Mouse (Mus musculus): ENCODE measurements around the gene Zfp692. TPM values are rescaled to one million over a fixed set of nuclear protein-coding genes. Genes with fewer than 3 reads are reported as not detected.
A peak's percentile ranks its signal among the peaks of the same experiment; 100 is the strongest.

Zfp692 gene
- polyA plus RNA-seq, 1 experiment from 2014 or later: 32.5 TPM

DNA sequence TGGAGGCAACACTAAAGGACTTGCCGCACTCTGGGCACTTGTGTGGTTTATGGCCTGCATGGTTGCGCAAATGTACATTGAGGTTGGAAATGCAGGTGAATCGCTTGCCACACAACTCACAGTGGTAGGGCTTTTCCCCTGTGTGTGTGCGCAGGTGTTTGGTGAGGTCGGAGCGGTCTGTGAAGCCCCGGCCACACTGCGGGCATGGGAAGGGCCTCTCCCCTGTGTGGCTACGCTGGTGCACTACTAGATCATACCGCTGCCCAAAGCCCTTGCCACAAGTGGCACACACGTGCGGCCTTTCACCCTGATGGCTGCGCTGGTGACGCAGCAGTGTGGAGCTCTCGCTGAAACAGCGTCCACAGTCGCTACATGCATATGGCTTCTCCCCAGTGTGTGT lies 9.5 kb downstream of the Zfp692 start:
- H3K4me3 ChIP-seq: no peak overlapping the region
- WGBS: 85% methylated on average over 17 of the region's 17 CpGs
- H3K9me3 ChIP-seq: no peaks in the 10 kb centered on the region
- peaks cover 2% of the 10 kb centered on the region for H3K4me1 ChIP-seq
- no peaks in the 10 kb centered on the region for H3K27me3 ChIP-seq (replicated peaks)
- peak; percentile 44 for ATAC-seq (replicated peaks)
- H3K36me3 ChIP-seq (replicated peaks): peaks cover 23% of the 10 kb centered on the region
- no peak overlapping the region for H3K4me2 ChIP-seq
- no peak overlapping the region for H3K27ac ChIP-seq
- no peak overlapping the region for H3K9ac ChIP-seq

DNA sequence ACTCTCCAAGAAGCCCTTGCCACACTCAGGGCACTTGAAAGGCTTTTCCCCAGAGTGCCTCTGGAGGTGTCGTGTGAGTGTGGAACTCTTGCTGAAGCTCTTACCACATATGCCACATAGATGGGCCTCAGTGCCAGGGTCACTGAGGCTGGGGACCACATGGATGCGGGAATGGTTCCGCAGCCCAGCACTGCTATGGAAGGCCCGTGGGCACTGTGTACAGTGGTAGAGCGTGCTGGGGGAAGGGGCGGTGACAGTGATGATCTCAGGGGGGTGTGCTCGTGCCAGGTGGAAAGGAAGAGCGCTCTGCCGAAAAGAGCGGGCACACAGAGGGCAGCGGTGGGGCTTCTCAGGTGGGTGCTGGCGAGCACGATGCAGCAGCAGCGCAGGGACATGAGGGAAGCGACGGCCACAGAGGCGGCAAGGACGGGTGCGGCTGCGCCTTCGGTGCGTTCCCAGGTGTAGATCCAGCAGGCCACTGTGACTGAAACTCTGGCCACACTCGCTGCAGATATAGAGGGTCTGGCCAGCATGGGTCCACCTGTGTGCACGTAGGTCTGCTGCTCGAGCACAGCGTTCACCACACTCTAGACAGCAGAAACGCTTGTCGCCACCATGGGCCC lies 10.0 kb downstream of the Zfp692 start:
- H3K27me3 ChIP-seq (replicated peaks): no peaks in the 10 kb centered on the region
- peaks cover 7% of the 10 kb centered on the region for H3K4me1 ChIP-seq
- no peak overlapping the region for H3K27ac ChIP-seq
- no peaks in the 10 kb centered on the region for H3K9me3 ChIP-seq
- 69% methylated on average over 28 of the region's 28 CpGs for WGBS
- H3K4me3 ChIP-seq: no peak overlapping the region
- H3K4me2 ChIP-seq: no peak overlapping the region
- peak; percentile 57; the same call in 1 of the 2 replicates for ATAC-seq (replicated peaks)
- no peak overlapping the region for H3K9ac ChIP-seq
- H3K36me3 ChIP-seq (replicated peaks): peaks cover 23% of the 10 kb centered on the region

DNA sequence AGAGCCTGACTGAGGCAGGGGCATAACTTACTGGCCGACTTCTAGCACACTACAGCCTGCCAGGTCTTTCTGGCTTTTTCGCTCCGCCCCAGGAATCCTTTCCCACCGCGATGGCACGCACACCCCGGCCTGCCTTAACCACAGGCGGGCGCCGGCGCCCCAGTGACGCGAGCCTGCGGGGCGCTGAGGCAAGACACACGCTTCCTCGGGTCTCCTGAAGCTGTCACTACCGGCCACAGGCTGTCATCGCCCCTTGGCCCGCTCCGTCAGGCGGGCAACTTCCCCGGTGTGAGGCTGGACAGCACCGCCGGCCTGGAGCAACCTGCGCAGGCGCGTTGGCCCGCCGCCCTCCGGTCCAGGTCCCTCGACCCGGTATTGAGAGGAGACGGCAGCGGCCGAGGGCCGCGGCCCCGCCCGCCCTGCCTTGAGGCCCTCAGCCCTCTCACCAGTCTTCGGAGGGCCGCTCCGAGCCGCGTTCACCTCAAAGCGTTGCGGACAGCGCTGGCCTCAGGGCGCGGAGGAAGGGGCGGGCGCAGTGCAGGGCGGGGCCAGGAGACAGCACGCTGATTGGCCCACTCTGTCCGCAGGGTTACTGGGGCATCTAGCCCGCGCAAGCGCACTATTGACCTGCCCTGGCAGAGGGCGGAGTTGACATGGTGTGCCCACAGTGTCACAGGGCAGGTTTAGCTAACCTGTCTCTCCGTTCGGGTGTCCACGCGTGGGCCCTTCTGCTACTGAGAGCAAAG lies 16.1 kb downstream of the Zfp692 start:
- Histone ChIP-seq H3K4me1 (peaks cover 26% of the 10 kb centered on the region), H3K27ac (peak overlapping the region; percentile 97), H3K4me3 (peak overlapping the region; percentile 76), H3K9me3 (no peaks in the 10 kb centered on the region), H3K9ac (peak overlapping the region; percentile 93), H3K27me3 (replicated peaks) (no peaks in the 10 kb centered on the region), H3K4me2 (peak overlapping the region; percentile 70), H3K36me3 (replicated peaks) (0 out of 2 replicates have a peak, but pooled peaks cover 8% of the 10 kb centered on the region)
- WGBS: under 1% methylated on average over 63 of the region's 63 CpGs
- peak; percentile 98 for ATAC-seq (replicated peaks)

DNA sequence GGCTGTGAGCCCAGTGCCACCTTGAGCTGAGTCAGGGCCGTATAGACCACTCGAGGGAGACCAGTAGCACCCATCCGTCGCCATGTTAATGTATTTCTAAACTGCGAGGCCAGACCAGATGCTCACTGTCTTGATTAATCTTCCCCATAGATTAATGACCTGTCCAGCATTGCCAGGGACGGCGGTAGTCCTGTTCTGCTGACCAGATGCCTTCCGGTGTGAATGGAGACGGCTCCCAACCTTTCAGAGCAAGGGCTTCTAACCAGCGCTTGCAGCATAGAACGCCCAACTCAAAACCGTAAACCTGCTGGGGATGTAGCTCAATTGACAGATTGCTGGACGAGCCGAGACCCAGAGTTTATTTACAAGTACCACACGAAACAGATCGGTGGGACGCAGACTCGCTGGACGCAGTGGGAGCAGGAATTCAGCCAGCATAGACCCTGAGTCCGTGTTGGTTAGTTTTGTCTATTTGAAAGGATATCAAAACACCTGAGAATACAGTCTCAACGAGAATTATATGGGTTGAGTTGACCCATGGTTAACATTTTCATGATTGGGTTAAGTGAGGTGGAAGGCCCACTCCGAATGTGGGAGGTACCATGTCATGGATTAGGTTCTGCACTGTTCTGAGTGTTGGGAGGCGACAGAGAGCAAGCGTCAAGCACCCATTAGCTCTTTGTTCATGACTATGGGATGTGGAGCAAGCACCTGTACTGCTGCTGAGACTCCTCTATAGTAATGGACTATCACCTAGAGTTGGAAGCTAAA lies 16.9 kb downstream of the Zfp692 start:
- H3K4me2 ChIP-seq: peak overlapping the region; percentile 70

GRCm38 (mm10) chr11:58324614-58325229 lies 17.9 kb downstream of the Zfp692 start:
- no peak for ATAC-seq (replicated peaks)

More for the DNA sequence above, 16.9 kb downstream of the Zfp692 start:
- Histone ChIP-seq H3K27me3 (replicated peaks) (no peaks in the 10 kb centered on the region), H3K9me3 (no peaks in the 10 kb centered on the region), H3K27ac (peak overlapping the region; percentile 97), H3K9ac (peak overlapping the region; percentile 93), H3K4me1 (peaks cover 29% of the 10 kb centered on the region), H3K4me3 (peak overlapping the region; percentile 76), H3K36me3 (replicated peaks) (0 out of 2 replicates have a peak, but pooled peaks cover 8% of the 10 kb centered on the region)
- 16% methylated on average over 24 of the region's 24 CpGs for WGBS
- peak; percentile 31; the same call in 1 of the 2 replicates for ATAC-seq (replicated peaks)

DNA sequence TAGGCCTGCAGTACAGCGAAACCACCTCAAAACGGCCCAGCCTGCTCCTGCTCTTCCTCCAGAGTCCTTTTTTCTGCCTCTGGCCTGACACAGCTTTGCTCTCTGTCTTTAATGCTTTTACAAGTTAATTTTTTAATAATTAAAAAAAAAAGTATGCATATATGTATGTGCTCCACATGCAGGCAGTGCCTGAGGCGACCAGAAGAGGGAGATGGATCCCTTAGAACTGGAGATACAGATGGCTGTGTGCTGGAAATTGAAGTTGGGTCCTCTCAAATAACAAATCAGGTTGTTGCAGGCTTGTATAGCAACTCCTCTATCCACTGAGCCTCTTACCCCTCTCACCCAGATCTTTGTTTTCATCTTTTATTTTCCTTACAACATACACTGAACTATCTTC lies 19.9 kb downstream of the Zfp692 start:
- no peaks in the 10 kb centered on the region for H3K27me3 ChIP-seq (replicated peaks)
- no peaks in the 10 kb centered on the region for H3K9me3 ChIP-seq
- peaks cover 40% of the 10 kb centered on the region for H3K4me1 ChIP-seq
- no peak overlapping the region for H3K4me2 ChIP-seq
- ATAC-seq (replicated peaks): no peak
- H3K4me3 ChIP-seq: no peak overlapping the region
- 0 out of 2 replicates have a peak, but pooled peaks cover 4% of the 10 kb centered on the region for H3K36me3 ChIP-seq (replicated peaks)
- H3K27ac ChIP-seq: no peak overlapping the region
- no peak overlapping the region for H3K9ac ChIP-seq
- WGBS: 96% methylated on average over 3 of the region's 3 CpGs

More at GRCm38 (mm10) chr11:58324614-58325229, 17.9 kb downstream of the Zfp692 start:
- no peaks in the 10 kb centered on the region for H3K9me3 ChIP-seq
- WGBS: 91% methylated on average over 3 of the region's 3 CpGs
- no peak overlapping the region for H3K4me2 ChIP-seq
- H3K4me3 ChIP-seq: no peak overlapping the region
- H3K9ac ChIP-seq: no peak overlapping the region
- H3K27me3 ChIP-seq (replicated peaks): no peaks in the 10 kb centered on the region
- no peak overlapping the region for H3K27ac ChIP-seq
- peaks cover 38% of the 10 kb centered on the region for H3K4me1 ChIP-seq
- H3K36me3 ChIP-seq (replicated peaks): 0 out of 2 replicates have a peak, but pooled peaks cover 6% of the 10 kb centered on the region

DNA sequence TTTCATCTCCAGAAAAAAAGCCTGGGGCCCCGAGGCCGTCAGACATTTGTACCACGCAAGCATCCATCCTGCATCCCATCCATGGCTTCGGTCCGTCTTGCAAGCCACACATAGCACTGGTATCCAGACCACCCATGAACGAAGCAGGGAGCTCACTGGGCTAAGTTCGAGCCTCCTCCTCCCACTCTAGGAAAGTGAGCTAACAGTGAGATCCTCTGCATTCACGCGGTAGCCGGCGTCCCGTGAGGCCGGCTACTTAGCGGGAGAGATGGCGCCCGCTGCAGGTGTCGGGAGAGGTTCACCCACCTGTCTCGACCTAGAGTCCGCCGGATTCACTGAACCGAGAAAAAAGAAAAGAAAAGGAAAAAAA lies 23.0 kb downstream of the Zfp692 start:
- H3K9me3 ChIP-seq: no peaks in the 10 kb centered on the region
- H3K27ac ChIP-seq: peak overlapping the region; percentile 78
- peak overlapping the region; percentile 66 for H3K4me3 ChIP-seq
- peak; percentile 28 for ATAC-seq (replicated peaks)
- peaks cover 4% of the 10 kb centered on the region; the same call in 1 of the 2 replicates for H3K36me3 ChIP-seq (replicated peaks)
- peaks cover 41% of the 10 kb centered on the region for H3K4me1 ChIP-seq
- under 1% methylated on average over 21 of the region's 21 CpGs for WGBS
- H3K9ac ChIP-seq: peak overlapping the region; percentile 88
- peak overlapping the region; percentile 93 for H3K4me2 ChIP-seq
- H3K27me3 ChIP-seq (replicated peaks): no peaks in the 10 kb centered on the region

DNA sequence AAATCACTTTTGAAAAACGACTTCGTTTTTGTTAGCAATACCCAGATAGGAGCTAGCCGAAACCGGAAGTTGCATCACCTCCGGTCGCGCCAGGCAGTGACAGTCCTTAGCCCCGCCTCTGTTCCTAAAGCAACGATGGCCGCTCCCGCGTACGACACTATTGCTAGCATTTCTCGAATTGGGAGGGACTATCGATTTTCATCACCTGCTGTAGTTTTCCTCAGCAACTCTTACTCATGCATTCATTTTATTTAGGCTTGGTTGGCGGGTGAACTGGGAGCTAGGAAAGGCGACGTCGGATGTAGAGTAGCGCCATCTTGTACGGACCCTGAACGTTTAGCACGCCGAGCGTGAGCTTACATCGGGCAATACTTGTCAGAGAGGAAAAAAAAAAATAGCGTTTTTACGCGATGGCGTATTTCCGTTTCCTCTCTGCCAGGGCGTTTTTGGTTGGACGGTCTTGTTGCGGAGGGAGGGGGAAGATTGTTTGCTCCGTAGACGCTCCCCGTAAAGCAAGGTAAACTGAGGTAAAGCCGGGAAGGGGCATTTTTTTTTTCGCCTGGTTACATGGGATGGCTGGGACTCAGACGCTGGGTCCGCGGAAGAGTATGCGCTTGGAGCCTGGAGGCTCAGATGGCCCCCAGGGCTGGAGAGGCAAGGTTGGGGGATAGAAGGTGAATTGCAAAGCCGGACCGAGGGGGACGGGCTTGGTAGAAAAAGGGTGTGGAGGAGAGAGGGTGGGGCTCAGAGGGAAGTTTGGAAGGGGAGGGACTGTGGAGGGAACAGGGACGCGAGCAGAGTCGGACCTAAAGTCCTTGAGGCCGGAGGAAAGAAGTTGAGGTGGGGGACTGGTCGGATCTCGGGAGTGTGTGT lies 23.6 kb downstream of the Zfp692 start, which contains the start of the genes Zfp672 and Sh3bp5l:
Gene Zfp672, minus strand, starts transcription at position 64 of the 873 bp plus-strand sequence.
Gene Sh3bp5l, plus strand, starts transcription at position 449 of the 873 bp plus-strand sequence.
- Histone ChIP-seq H3K4me2 (peak within 1 kb of the TSS; percentile 93), H3K27me3 (replicated peaks) (no peaks in the 10 kb centered on the region), H3K4me1 (peaks cover 42% of the 10 kb centered on the region), H3K36me3 (replicated peaks) (peaks cover 4% of the 10 kb centered on the region; the same call in 1 of the 2 replicates), H3K27ac (peak within 1 kb of the TSS; percentile 78), H3K4me3 (peak within 1 kb of the TSS; percentile 66), H3K9ac (peak within 1 kb of the TSS; percentile 88), H3K9me3 (no peaks in the 10 kb centered on the region)
- ATAC-seq (replicated peaks): peak; percentile 96
- WGBS: under 1% methylated on average over 52 of the region's 52 CpGs

DNA sequence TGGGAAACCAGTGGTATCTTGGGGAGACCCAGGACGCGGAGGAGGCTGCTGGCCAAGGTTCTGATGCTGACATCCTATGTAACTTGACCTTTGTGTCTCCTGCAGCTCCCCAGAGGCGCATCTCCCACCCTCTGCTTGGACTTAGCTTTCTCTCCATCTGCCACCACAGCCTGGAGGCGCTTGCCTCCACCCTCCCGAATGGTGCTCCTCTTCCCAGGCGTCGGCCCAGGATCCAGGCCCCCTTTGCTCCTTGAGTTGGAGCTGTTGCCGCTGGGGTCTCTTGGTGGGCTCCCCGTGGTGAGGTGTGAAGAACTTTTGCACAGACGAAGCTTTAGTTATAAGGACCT lies 24.3 kb downstream of the Zfp692 start:
- Histone ChIP-seq H3K9me3 (no peaks in the 10 kb centered on the region), H3K9ac (peak overlapping the region; percentile 88), H3K4me1 (peaks cover 42% of the 10 kb centered on the region), H3K4me3 (peak overlapping the region; percentile 66), H3K27me3 (replicated peaks) (no peaks in the 10 kb centered on the region), H3K4me2 (peak overlapping the region; percentile 93), H3K27ac (0 out of 2 replicates have a peak overlapping the region, but pooled peaks have one; percentile 78), H3K36me3 (replicated peaks) (peaks cover 4% of the 10 kb centered on the region; the same call in 1 of the 2 replicates)
- ATAC-seq (replicated peaks): peak; percentile 28
- WGBS: 25% methylated on average over 10 of the region's 10 CpGs

GRCm38 (mm10) chr11:58331546-58331945 lies 24.7 kb downstream of the Zfp692 start:
- Histone ChIP-seq H3K4me2 (peak overlapping the region; percentile 93), H3K27me3 (replicated peaks) (no peaks in the 10 kb centered on the region), H3K4me1 (peaks cover 42% of the 10 kb centered on the region), H3K27ac (no peak overlapping the region), H3K4me3 (peak overlapping the region; percentile 66), H3K9me3 (no peaks in the 10 kb centered on the region), H3K9ac (peak overlapping the region; percentile 88), H3K36me3 (replicated peaks) (peaks cover 4% of the 10 kb centered on the region; the same call in 1 of the 2 replicates)
- WGBS: 91% methylated on average over 6 of the region's 6 CpGs
- ATAC-seq (replicated peaks): no peak

DNA sequence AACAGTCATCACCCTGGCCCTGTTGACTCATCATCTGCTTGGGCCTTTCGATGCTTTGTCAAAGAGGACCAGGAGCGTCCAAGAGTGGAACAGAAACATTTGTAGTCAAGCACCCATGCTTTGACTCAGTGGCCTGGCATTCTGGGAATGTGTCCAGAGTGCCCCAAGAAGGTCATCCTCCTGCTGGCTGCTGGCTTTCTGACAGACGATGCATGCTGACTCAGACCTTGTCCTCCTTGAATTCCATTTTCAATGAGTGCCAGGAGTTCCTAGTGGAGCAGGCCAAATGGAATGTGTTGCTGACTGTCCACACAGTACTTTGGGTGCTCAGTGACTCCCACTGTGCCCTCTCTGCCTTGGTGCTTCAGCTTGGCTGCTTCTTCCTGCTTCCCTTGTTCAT lies 27.9 kb downstream of the Zfp692 start:
- no peak for ATAC-seq (replicated peaks)
- Histone ChIP-seq H3K9ac (no peak overlapping the region), H3K27ac (no peak overlapping the region), H3K36me3 (replicated peaks) (peaks cover 23% of the 10 kb centered on the region), H3K9me3 (no peaks in the 10 kb centered on the region), H3K4me3 (no peak overlapping the region), H3K4me1 (peaks cover 29% of the 10 kb centered on the region), H3K27me3 (replicated peaks) (no peaks in the 10 kb centered on the region), H3K4me2 (no peak overlapping the region)
- WGBS: 84% methylated on average over 3 of the region's 3 CpGs

Measured in midbrain, embryonic 15.5 days (tissue).